Mouse (Mus musculus): Measurements from ENCODE around the gene Fam53b.
A peak's percentile ranks its signal among the peaks of the same experiment; 100 is the strongest.

The Fam53b gene

DNA sequence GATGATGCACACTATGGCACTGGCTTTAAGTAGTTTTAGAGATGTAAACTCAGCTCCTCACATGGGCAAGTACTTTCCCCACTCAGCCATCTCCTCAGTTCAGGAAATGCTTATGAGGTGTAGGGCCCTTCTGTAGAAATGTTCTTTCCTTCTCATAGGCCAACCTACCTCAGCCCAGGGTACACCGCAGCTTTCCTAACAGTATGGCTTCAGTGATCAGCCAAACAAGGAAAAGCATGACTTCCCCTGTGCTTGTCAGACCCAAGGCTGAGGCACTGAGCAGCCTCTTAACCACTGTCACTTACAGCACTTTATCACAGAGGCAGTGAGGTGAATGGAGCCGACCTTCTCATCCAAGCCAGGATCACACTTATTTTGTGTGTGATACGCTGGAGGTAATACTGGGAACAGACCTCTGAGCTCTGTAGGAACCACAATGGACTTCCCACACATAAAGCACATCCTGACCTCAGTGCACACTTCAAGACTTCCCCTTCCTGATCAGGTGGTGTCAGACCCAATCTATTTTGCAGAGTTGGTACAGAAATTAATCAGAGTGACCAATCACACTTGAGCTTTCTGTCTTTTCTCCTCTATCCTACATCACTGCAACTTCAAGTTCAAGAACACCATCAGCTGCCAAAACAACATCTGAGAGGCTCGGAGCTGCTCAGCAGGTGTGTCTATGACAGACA, 26.0 kb downstream of the Fam53b start:
- no peak for DNase-seq (ENCODE audit: low spot score)

DNA sequence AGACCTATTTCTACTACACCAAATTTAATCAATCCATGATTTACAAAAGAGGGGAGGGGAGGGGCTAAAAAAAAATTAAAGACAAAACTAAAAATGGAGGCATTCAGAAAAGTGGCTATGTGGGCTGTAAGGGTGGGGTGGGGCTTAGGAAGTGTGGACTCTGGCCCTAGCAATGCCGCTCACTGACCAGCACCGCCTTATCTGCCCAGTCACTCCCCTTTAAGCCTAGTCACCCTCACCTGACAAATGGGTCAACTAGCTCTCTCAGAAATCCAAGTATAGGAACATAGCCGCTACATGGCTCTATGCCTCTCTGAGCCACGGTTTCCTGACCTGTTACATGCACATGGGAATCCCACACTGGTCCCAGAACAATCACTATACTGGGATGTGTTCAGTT, 26.7 kb downstream of the Fam53b start:
- DNase-seq (ENCODE audit: low spot score) = no peak

DNA sequence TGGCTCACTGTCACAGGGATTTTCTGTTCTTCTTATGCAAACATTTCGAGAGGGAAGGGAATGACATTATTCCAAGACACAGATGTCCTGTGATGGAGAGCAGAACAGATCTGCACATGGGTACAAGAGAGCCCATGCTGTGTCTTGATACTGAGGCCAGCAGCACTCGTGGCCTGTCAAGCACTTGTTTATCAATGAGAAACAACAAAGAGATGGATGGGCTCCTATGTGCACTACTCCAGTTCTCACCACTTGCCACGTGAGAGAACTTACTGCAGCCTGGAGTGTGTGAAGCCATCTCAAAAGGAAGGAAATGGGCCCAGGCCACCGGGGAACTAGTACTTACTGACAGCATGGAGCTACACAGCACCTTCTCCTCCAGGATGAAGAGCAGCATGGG, 27.2 kb downstream of the Fam53b start:
- no peak for DNase-seq (ENCODE audit: low spot score)

DNA sequence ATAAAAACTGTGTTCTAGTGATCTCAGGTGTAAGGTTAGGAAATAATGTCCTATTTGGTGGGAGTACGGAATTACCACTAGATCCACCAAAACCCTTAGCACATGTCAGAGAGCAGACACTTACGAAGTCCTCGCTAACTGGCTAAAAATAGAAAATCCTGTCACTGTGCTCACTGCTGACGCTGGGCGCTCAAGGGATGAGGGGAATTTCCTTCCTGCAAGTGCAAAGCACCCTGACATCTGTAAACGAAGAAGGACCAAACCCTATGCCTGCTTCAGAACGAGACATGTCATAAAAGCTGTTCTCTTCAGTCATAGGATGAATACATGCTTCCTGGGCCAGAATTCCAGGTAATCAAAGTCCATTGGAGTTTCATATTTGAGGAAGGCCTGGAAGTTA, 27.7 kb downstream of the Fam53b start:
- DNase-seq (ENCODE audit: low spot score) = no peak

DNA sequence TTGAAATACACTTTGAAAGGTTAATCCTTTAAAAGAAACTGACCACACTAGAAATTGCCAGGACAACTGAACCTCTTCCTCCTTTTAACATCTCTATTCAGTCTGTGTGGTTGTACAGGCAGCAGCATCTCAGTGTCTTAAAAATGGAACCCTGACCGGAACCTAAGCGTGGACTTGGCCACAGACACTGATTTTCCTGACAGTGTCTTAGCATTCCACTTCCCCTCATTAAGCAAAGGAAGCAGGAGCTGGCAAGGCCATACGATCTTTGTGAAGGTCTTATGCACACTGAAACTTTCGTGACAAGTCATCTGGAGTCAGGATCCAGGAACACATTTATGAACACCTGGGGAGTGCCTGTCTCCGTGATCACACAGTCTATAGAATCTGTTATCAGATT, 29.6 kb downstream of the Fam53b start:
- DNase-seq (ENCODE audit: low spot score) = no peak

DNA sequence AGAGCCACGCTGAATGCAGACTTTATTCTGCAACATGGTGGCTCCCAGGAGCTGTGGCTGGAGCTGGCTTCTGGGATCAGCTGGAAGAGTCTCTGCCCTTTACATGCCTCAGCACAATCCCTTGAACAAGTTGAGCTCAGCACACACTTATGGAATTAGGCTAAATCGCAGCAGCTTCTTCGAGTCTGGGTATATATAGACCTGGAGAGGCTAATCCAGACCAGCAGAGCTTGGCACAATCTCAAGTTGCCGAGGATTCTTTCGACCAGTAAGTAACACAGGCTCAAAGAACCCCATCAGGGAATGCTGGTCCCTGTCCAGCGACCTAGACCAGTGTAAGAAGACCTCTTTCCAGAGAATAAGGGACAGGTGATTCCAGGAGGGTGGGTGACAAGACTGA, 31.8 kb downstream of the Fam53b start:
- DNase-seq (ENCODE audit: low spot score) = no peak

DNA sequence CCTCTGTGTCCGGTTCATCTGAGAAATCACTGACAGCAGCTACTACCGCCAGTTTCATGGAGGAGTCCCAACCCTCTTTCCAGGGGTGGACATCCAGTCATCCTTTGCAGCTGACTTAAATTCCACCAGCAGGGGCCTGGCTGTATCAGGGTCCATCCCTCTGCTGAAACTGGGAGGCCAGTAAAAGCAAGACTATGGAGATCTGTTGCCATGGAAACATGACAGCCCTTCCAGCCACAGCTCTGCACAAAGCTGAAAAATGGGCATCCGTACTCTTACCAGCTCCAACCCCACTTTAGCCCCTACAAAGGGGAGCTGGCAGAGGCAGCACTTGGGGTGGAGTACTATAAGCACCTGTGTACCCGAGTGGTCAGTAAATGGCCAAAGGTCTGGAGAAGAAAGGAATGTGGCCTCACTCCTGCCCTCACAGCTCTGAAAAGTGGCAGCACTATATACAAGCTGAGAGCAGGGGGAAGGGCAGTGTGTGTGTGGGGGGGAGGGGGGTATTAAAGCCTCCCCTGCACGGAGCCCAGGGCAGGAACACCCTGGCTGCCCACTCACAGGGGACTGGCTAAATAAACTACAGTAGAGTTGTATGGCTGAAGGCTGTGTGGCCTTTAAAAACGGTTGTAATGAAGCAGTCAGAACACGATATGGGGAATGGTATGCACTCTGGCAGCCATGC, 32.4 kb downstream of the Fam53b start:
- peak; percentile 75 for DNase-seq (ENCODE audit: low spot score)

DNA sequence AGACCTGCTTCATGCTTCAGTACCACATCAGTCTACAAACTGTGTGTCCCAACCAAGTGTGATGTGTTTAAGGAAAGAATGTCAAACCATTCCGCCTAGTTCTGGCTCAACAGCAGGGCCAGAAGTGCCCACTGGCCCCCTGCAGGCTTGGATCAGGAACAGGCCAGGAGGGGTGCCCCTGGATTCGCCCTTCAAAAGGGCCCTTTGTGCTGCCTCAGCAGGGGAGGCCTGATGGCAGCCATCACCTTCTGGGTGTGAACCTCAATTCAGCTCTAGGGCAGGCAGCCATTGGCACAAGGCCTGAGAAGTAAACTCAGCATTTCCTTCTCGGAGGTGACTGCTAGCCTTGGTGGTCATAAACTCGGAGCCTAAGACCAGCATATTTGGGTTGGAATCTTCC, 33.1 kb downstream of the Fam53b start:
- peak; percentile 26 for DNase-seq (ENCODE audit: low spot score)

DNA sequence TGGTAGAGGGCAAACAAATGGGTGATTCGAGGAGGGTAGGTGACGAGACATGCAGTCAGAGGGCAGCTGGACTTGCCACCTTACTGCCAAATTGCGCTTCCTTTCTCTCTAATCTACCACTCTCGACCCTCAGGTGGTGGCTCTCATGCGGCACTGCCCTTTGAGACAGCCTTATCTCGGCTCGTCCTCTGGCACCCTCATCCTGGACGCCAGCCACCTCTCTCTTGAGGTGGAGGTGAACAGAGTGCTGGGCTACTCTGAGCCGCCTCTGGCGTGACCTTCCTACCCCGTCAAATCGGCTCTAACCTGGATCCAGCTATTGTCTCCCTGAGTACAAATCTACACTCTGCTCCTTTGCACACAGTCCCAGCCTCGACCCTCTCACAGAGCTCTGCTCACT, 35.1 kb downstream of the Fam53b start:
- no peak for DNase-seq (ENCODE audit: low spot score)

DNA sequence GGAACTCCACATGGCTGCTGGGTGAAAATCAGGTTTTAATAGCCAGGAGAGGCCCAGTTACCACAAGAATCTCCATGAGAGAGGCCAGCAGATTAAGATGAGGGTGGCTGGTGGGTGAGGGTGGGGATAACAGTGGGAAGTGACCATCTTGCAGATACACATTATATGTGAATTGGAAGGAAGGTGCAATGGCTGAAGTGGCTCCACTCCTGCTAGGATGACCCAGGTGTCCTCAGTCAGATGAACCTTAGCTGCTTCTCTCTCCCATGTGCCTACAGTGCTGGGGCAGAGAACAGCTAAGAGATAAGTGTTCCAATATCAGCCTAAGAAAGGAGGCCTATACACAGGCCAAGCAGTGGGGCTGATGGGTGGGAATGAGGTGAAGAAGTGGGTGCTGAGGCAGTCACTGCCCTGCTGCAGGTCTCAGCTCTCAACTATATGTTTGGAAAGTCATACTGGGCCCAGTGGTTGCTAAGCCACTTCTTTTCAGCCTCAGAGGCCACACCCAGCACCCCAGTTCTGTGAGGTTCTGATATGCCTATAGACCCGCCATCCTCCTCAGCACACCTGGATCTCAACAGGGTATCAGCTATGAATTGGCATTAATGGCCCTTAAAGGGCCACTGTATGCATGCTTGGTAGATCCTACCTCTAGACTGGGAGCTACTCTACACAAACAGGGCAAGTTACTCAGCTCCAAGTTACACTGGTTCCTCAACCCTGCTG, 35.8 kb downstream of the Fam53b start:
- DNase-seq (ENCODE audit: low spot score) = no peak

DNA sequence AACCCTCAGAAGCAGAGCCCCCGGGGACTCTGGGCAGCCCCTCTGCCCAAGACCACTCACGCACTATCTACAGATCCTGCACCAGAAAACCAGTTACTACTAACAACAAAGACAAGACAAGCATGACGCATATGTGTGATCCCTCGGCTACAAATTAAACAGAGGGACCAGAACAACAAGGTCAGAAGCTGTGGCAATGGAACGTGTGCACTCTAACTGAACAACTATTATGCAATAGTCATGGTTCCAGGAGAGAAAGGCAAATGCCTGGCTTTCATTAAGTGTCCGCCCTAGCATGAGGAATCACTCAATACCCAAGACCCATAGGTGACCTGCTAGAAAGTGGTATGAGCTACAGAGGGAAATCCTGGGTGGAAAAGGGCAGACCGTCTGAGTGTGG, 36.6 kb downstream of the Fam53b start:
- DNase-seq (ENCODE audit: low spot score) = no peak

DNA sequence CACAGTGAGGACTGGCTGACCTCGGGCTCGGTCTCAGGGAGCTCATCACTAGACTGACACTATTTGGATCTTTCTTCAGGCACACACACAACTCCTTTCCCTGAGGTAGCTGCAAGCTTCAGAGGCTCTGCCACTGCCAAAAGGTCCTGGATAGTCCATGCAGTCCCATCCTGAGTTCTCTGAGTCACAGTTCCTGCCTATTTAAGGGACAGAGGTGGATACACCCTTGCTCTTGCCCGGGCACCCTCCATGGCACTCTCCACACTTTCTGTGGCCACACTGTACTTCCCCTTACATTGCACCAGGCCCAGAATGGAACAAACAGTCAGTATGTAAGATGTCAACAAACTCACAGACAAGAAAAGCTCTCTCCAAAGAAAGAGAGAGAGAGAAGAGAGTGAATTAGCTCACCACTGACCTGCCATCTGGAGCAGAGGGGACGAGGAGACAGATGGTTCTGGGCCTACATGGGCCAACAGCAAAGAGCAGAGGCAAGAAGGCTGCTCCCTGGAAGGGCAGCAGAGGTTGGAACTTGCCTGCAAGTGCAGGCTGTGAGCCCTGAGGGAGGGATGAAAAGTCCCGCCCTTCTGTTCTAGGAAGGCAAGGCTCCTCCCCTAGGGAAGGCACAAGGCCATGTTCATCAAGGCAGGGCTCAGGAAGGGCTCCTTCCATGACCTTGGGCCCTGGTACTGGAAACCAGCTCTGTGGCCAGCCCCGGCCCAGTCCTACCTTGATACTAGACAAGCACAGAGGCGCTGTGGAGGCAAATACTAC, 37.2 kb downstream of the Fam53b start:
- no peak for DNase-seq (ENCODE audit: low spot score)

DNA sequence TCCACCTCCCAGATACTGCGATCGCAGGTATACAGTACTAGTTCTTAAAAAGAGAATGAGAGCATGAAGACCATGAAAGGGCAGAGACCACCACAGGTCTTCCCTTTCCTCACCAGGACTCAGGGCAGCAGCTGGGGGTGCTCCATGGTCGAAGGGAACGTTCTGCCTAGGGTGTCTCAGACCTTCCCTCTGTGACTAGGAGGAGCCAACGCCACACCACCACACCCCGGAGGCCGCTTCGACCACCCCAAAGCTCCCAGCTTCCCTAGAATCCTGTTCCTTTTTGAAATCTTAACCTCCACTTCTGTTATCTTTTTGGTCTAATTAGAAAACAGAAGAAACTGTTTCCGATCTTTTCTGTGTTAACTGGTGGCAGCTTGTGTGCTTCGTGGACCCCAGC, 37.8 kb downstream of the Fam53b start:
- DNase-seq (ENCODE audit: low spot score) = no peak

DNA sequence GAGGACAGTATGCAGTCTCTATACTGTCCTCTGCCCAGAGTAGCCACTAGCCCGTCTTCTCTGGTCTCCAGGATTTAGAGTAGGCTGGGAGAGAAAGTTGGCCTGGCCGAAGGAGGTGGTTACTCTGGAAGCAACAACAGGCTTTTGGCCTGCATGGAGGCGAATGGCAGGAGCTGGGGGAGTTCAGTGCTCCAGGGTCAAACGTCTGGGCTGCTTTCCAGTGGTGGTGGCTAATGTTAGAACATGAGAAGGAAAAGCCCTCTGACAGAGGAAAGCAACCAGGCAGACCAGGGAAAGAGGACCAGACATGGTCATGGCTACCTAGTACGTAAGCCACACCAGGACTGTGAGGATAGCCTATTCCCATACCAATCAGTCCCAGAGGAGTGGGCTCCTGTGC, 38.4 kb downstream of the Fam53b start:
- no peak for DNase-seq (ENCODE audit: low spot score)

DNA sequence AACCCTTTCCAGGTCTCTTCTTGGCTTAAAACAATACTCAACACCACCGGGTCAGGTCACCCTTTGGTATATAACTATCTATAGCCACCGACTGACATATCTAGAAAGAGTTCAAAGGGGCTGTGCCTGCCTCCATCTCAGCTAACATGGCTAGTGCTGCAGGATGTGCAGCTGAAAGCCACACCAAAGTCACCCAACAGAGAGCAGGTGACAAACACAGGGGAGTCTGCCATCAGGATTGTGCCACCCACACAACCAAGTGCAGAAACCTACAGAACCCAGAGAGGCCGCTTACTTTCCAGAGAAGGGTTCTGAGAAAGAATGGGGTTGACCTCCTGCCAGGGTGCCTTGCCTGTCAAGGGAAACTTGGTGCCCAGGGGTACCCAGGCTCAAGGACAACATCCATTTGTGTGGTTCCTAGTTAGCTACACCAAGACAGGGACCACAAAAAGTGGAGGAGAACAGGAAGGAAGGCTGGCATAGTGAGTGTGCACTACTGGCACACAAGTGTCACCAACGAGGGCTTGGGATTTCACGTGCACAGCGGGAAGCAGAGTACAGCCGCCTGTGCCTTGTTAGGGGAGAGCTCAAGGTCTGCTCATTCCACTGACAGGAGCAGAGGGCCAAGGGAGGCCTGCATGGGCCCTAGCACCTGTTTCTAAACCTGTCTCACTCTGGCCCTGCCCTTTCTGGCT, 40.5 kb downstream of the Fam53b start:
- DNase-seq (ENCODE audit: low spot score) = no peak

DNA sequence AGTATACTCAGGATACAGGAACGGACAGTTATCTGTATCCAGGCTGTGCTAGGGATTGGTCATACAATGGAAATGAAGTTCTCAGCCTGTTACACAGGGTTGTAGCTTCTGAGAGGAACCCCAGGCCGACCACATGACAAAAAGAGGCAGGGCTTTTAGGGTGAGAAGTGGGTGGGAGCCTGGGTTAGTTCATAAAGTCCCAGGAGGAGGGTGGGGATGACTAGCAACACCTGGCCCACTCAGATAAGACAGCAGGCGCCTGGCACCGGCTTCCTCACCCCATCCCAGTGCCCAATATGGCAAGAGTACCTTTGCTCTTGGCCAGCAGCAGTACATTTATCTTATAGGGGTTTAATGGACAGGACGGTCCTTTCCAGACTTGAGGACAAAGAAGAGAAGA, 41.2 kb downstream of the Fam53b start:
- DNase-seq (ENCODE audit: low spot score) = no peak

DNA sequence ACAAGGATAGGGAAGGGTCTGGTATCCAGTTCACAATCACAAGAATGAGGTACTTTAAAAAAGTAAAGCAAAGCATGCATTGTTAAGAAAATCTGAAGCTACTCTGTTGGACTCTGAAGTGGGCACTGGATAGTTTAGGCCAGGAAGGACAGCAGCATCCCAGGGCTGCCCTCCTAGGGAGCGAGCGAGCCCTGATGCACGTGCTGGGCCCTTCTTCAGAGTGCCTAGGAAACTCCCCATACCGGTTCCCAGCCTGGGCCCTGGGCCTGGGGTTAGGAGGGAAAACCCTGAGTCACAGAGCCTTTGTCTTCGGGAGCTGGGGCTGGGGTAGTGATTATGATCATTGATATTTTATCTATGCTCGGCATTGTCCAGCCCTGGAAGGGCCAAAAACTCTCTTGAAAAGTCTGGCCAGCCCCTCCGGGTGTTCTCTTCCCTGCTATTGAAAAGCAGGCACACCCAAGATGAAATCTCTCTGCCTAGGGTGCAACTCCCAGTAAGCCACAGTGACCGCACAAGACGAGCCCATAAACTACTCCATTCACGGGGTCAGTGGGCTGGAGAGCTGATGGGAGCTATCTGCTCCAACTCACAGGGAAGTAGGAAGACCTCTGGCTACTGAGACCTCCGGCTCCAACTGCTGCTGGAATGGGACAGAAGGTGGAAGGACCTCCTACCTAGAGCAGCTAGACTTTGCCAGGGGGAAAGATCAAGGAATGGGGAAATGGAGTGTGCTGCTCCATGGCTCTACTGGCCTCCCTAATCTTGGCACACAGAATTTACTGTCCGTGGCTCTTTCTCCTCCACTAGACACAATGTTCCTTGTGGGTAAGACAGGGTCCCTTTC, 45.0 kb downstream of the Fam53b start:
- no peak for DNase-seq (ENCODE audit: low spot score)

DNA sequence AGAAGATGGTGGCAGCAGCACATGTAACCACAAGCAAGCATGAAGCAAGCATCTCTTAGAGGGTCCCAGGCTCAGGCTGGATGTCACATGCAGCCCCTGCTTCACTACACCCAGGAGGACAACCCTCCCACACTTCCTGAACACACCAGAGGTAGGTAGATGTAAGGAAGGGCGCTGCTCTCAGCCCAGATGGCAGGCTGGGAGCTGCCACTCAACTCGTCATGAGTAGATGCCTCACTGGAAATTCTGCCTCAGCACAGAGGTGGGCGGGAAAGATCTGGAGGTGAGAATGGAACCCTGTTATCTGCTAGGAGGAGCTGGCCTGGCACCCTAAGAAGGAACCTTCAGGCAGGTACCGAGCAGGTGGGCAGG, 45.7 kb downstream of the Fam53b start:
- no peak for DNase-seq (ENCODE audit: low spot score)

DNA sequence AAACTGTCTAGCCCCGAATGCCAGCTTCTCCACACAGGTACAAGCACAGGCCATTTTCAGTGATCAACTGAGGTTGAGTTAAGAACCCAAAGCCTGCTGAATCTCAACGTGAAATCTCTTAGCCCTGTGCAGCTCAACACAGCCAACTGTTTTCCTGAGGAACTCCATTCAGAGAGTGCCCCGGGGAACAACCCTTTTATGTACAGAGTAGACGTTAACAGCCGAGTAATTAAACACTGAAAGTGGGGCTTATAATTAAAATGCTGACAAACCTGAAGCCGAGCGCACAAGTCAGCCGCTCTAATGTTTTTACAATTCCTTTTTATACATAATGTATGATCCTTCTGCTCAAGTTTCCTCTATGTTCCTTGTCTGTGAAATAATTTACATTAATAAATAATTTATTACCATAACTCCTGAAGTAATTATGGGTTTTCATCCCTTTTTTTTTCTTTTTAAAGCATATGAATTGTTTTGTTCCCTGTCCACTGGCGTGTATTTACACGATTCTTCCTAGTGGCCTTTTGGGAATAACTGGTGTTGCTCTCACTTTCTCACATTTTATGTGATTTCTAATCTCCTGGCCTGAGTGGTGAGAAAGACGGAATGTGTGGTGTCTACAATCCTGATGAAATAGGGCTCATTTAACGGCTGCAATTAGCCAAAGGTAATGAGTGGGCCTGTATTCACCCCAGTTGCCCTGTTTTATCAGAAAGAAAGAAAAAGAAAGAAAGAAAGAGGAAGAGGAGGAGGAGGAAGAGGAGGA, 46.3 kb downstream of the Fam53b start:
- no peak for DNase-seq (ENCODE audit: low spot score)

DNA sequence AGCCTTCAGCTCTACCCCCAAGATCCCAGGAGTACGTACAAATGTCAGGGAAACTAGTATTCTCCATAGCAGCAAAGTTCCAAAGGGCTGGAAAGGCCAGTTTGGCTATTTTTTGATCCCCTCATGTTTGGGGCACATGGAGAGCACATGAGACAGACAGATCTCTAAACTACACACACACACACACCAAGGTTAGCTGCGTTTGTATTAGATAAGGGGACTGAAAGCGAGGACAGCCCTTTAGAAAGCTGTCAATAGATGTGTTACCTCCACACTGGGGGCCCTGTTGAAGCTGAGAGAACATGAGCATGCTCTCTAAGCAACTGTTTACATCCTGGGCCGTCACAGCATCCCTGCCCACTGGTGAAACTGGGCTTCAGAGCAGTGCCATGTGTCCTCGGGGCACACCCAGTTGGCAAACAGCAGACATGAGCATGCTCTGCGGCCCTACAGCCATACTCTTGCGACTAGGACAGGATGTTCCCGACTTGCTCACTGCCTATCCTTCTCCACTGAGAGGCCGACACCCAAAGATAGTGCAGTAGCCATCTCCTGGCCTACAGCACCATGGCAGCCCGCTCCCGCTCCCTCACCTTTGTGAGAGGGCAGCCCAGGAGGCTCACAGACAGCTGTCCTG, 47.3 kb downstream of the Fam53b start:
- DNase-seq (ENCODE audit: low spot score) = no peak
